Mouse (Mus musculus) retina, postnatal 7 days (tissue): ENCODE data around the gene Zfp786.
A peak's percentile ranks its signal among the peaks of the same experiment; 100 is the strongest.

Source experiments
- DNase-seq: peaks from one replicate; pipeline ENCODE4 v3.0.0-alpha.2; 2012; ENCODE audit warnings: low read depth, low spot score

Gene Zfp786

GRCm38 (mm10) chr6:47821236-47821635, 9.4 kb downstream of the Zfp786 start:
- DNase-seq, result no peak

- DNase-seq, result no peak
Observed at GRCm38 (mm10) chr6:47819626-47820325, 10.9 kb downstream of the Zfp786 start.

- no peak for DNase-seq
Observed at GRCm38 (mm10) chr6:47818721-47819120, 11.9 kb downstream of the Zfp786 start.

GRCm38 (mm10) chr6:47816151-47816550, 14.5 kb downstream of the Zfp786 start:
- DNase-seq, result no peak

GRCm38 (mm10) chr6:47813257-47813878, 17.3 kb downstream of the Zfp786 start, which contains the start of gene Pdia4:
Gene Pdia4, minus strand, starts transcription at chr6:47813430.
- DNase-seq, result peak; percentile 96

- DNase-seq, result no peak
Observed at GRCm38 (mm10) chr6:47812271-47812915, 18.3 kb downstream of the Zfp786 start.

- DNase-seq, result no peak
Observed at GRCm38 (mm10) chr6:47811324-47811723, 19.3 kb downstream of the Zfp786 start.

GRCm38 (mm10) chr6:47810181-47810580, 20.5 kb downstream of the Zfp786 start:
- no peak for DNase-seq

- no peak for DNase-seq
Observed at GRCm38 (mm10) chr6:47809053-47809452, 21.6 kb downstream of the Zfp786 start.

- DNase-seq, result no peak
Observed at GRCm38 (mm10) chr6:47808545-47808944, 22.1 kb downstream of the Zfp786 start.

GRCm38 (mm10) chr6:47807419-47807818, 23.2 kb downstream of the Zfp786 start:
- DNase-seq, result no peak

- DNase-seq, result no peak
Observed at GRCm38 (mm10) chr6:47805520-47805919, 25.1 kb downstream of the Zfp786 start.

- DNase-seq, result peak; percentile 65
Observed at GRCm38 (mm10) chr6:47799079-47799478, 31.6 kb downstream of the Zfp786 start.

- no peak for DNase-seq
Observed at GRCm38 (mm10) chr6:47794106-47794830, 36.4 kb downstream of the Zfp786 start.

GRCm38 (mm10) chr6:47793284-47793683, 37.4 kb downstream of the Zfp786 start:
- no peak for DNase-seq

GRCm38 (mm10) chr6:47792533-47792932, 38.1 kb downstream of the Zfp786 start:
- no peak for DNase-seq

GRCm38 (mm10) chr6:47790745-47791144, 39.9 kb downstream of the Zfp786 start:
- DNase-seq, result no peak

- no peak for DNase-seq
Observed at GRCm38 (mm10) chr6:47788821-47789220, 41.8 kb downstream of the Zfp786 start.

GRCm38 (mm10) chr6:47787941-47788736, 42.5 kb downstream of the Zfp786 start:
- DNase-seq, result peak; percentile 85

- no peak for DNase-seq
Observed at GRCm38 (mm10) chr6:47784707-47785412, 45.8 kb downstream of the Zfp786 start.
